In genomic region chr5:141047651-141048218, GRCm38 (mm10) we compare ENCODE assay signal across 20 mouse cellular contexts. TPM values are rescaled to one million over a fixed set of nuclear protein-coding genes. Genes with fewer than 3 reads are reported as not detected.
DNase-seq lines count a peak whose midpoint lies in the region; ATAC-seq and TF ChIP-seq lines count a peak whose summit lies in the region.
"Had no signal": no experiment of that assay in that cellular context is flagged by ENCODE, and none has a peak within 500 bp of the region (broad histone marks: within the 10 kb centered on the region; RNA-seq: fewer than 3 reads in every experiment).

No protein-coding gene starts in this region.

- H3K4me1 ChIP-seq in forebrain, embryonic 11.5 days (replicated peaks; ENCODE audit: control insufficient read depth, insufficient read depth, low read length) = no peaks in the 10 kb centered on the region
- H3K4me1 ChIP-seq: liver, embryonic 15.5 days had no signal

- H3K27ac ChIP-seq in forebrain, embryonic 11.5 days (ENCODE audit: low read depth, low read length) = peak overlapping the region; percentile 6; the same call in 1 of the 2 replicates
- H3K27ac ChIP-seq: liver, embryonic 15.5 days; neural tube, embryonic 15.5 days had no signal

- WGBS in forebrain, embryonic 11.5 days = 70% methylated on average over 13 of the region's 13 CpGs

- ATAC-seq in forebrain, embryonic 11.5 days (replicated peaks; ENCODE audit: low FRiP score) = no peak
- no peak for ATAC-seq in granulocyte monocyte progenitor cell, adult 5-6 weeks (replicated peaks; ENCODE audit: poor library complexity, severe bottlenecking)
- ATAC-seq: inflammation-experienced regulatory T-cells, adult 6 months had no signal

- no peaks in the 10 kb centered on the region for H3K36me3 ChIP-seq in forebrain, embryonic 11.5 days (ENCODE audit: control insufficient read depth, insufficient read depth, low read length)
- H3K36me3 ChIP-seq: G1E; liver, embryonic 15.5 days; neural tube, embryonic 15.5 days had no signal

- no peak for TF ChIP-seq CTCF in brain, embryonic 14.5 days (IDR thresholded peaks at IDR 0.05; ENCODE audit: borderline replicate concordance, extremely low read depth, insufficient read depth, insufficient read length)

- H3K9me3 ChIP-seq in forebrain, embryonic 11.5 days (ENCODE audit: control insufficient read depth, low read length) = no peaks in the 10 kb centered on the region
- H3K9me3 ChIP-seq: liver, embryonic 15.5 days had no signal

- no peak overlapping the region for H3K4me2 ChIP-seq in forebrain, embryonic 11.5 days (ENCODE audit: low read depth, low read length, severe bottlenecking)
- H3K4me2 ChIP-seq: heart, embryonic 11.5 days; liver, embryonic 15.5 days; neural tube, embryonic 15.5 days had no signal

- H3K4me3 ChIP-seq in forebrain, embryonic 11.5 days (ENCODE audit: low read depth, low read length) = no peak overlapping the region
- H3K4me3 ChIP-seq: erythroblast, embryonic 14.5 days; liver, embryonic 15.5 days; megakaryocyte, embryonic 14.5 days; neural tube, embryonic 15.5 days had no signal

- no peak overlapping the region for H3K9ac ChIP-seq in forebrain, embryonic 11.5 days (ENCODE audit: low read length)
- H3K9ac ChIP-seq: liver, embryonic 15.5 days; neural tube, embryonic 15.5 days had no signal

- peak; percentile 15 to 41 for DNase-seq in layer of hippocampus, adult 18-20 months (ENCODE audit: low spot score in 2 of 2)
- no peak for DNase-seq in layer of hippocampus, adult 11-12 months (ENCODE audit: low spot score)
- peak; percentile 78 for DNase-seq in brain, embryonic 14.5 days (ENCODE audit: low read depth)
- DNase-seq in forebrain, embryonic 11.5 days (ENCODE audit: low spot score) = peak; percentile 52
- DNase-seq in layer of hippocampus, postnatal 14 days (ENCODE audit: low spot score in 2 of 2) = peak; percentile 41 to 44
- DNase-seq in lung, adult 18-20 months = no peak
- DNase-seq: cerebellum, postnatal 14 days; gastrocnemius, postnatal 36 days; kidney, adult 8-10 months; kidney, postnatal 36 days; lung, postnatal 14 days; thymus, adult 2 months had no signal

- H3K27me3 ChIP-seq in forebrain, embryonic 11.5 days (ENCODE audit: control insufficient read depth, insufficient read depth, low read length) = no peaks in the 10 kb centered on the region
- H3K27me3 ChIP-seq: liver, embryonic 15.5 days; neural tube, embryonic 15.5 days had no signal

- TF ChIP-seq POLR2A in brain, embryonic 14.5 days (IDR thresholded peaks at IDR 0.05; ENCODE audit: borderline replicate concordance, extremely low read depth, insufficient read depth, insufficient read length, poor library complexity, severe bottlenecking) = no peak

RNA-seq across cellular contexts. Expression of gene Card11, which starts 47.4 kb away (rescaled TPM):
- total RNA-seq in layer of hippocampus, adult 18-20 months (2021) = under 1 TPM; 0.13 to 0.17 TPM
- 0.06 and 0.16 TPM in 2 replicates for polyA plus RNA-seq in brain, embryonic 14.5 days (2012; rRNA removed)
- 0.23 TPM in 1 of 2 replicates, not detected in the other for polyA plus RNA-seq in forebrain, embryonic 11.5 days (2014; fragmentation: Nextera tagmentation; extraction: Ambion mirVana)
- total RNA-seq in layer of hippocampus, postnatal 14 days (2021) = under 1 TPM; 0.21 to 0.39 TPM
- 1.6 TPM in 1 of 2 replicates, not detected in the other for total RNA-seq in granulocyte monocyte progenitor cell, adult 5-6 weeks (2014; fragmentation: Nextera tagmentation)
- total RNA-seq in granulocyte monocyte progenitor cell, adult 5-6 weeks (2017) = 0.22 TPM in 1 of 2 replicates, not detected in the other
- total RNA-seq: G1E had no signal
- polyA plus RNA-seq: G1E had no signal

Comparison
In these comparisons a context has a peak if more than half of its experiments do, and no peak if none do; other contexts are left out.
1. DNase-seq: peak in layer of hippocampus, adult 18-20 months (2 of 2), brain, embryonic 14.5 days (single experiment), forebrain, embryonic 11.5 days (single experiment) and layer of hippocampus, postnatal 14 days (2 of 2); none in layer of hippocampus, adult 11-12 months (single experiment) and lung, adult 18-20 months (0 of 2).